Mouse (Mus musculus): ENCODE results near the gene AU022252. TPM values are rescaled to one million over a fixed set of nuclear protein-coding genes. Genes with fewer than 3 reads are reported as not detected.
"Not testable (repeated sequence)": the region's sequence is repeated elsewhere in the genome, so short reads cannot be mapped to it uniquely, and the experiment has no call there.

Gene AU022252
- polyA plus RNA-seq (2012; rRNA removed), result 10.7 and 11.9 TPM in 2 replicates

DNA sequence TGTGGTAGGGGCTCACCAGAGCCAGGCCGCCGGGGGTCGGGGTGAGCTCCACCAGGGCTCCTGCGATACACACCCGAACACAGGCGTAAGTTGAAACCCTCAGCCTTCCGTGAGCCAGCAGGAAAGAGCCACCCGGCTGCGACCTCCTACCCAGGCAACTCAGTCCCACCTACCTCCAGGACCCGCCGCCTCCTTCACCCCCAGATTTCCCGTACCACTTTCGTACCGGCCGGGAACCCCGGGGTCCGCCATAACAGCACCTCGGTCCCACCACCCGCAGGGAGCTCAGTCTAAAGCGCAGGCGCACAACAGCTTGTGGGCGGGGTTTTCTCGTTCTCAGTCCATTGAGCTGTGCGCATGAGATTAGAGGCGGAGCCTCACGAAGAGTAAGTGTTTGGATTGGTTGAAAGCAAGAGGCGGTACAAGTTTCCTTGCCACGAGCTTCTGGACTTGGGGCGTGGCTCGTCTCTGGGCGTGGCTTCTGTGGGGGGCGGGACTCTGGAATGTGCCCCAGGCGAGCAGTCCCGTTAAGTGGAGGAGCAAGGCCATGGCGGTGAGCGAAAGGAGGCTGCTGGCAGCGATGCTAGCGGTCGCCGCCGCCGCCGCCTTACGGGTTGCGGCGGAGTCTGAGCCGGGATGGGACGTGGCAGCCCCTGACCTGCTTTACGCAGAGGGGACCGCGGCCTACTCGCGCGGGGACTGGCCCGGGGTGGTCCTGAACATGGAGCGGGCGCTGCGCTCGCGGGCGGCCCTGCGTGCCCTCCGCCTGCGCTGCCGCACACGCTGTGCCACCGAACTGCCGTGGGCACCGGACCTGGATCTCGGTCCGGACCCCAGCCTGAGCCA lies at the start of gene AU022252, which contains the start of gene P3h1:
TSS of gene AU022252 (minus strand) at position 303 of the 846 bp plus-strand sequence.
TSS of gene P3h1 (plus strand) at position 506 of the 846 bp plus-strand sequence.
- H3K4me1 ChIP-seq (ENCODE audit: control insufficient read depth, insufficient read depth, low read length), result no peaks in the 10 kb centered on the region
- TF ChIP-seq CTCF (IDR thresholded peaks at IDR 0.05; ENCODE audit: borderline replicate concordance, insufficient read depth, low read depth, low read length), result no peak
- peak; percentile 84; the same call in 1 of the 2 replicates for TF ChIP-seq POLR2A (IDR thresholded peaks at IDR 0.05; ENCODE audit: borderline replicate concordance, insufficient read depth, low read length)
- H3K27ac ChIP-seq (ENCODE audit: insufficient read depth, low read length), result peak within 1 kb of the TSS; percentile 34
- H3K27me3 ChIP-seq (ENCODE audit: control insufficient read depth, insufficient read depth, low read length), result no peaks in the 10 kb centered on the region
- under 1% methylated on average over 66 of the region's 71 CpGs for WGBS
- peak; percentile 99 for DNase-seq
- H3K4me3 ChIP-seq (replicated peaks; ENCODE audit: insufficient read depth, low read depth, low read length), result peak within 1 kb of the TSS; percentile 84

DNA sequence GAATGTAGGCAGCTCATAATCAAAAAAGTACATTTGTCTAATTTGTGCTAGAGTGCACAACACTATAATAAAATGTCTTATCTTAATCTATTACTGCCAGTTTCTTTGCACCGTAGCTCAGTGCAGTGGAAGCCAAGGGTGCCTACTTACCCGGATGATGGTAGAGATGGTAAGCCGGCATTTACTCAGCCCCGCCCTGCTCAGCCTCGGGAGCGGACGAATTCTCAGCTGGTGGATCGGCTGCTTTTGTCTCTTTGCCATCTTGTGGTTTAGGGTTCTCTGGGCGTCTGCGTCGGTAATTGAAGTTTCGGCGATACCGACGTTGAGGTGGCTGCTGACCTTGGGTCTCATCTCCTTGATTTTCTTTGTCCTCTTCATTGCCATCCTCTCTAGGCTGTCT lies 46.3 kb upstream of the AU022252 start:
- WGBS, result 85% methylated on average over 15 of the region's 15 CpGs
- H3K27me3 ChIP-seq (ENCODE audit: control insufficient read depth, insufficient read depth, low read length); DNase-seq; H3K27ac ChIP-seq (ENCODE audit: insufficient read depth, low read length); H3K4me1 ChIP-seq (ENCODE audit: control insufficient read depth, insufficient read depth, low read length); H3K4me3 ChIP-seq (replicated peaks; ENCODE audit: insufficient read depth, low read depth, low read length): not testable (repeated sequence)

GRCm38 (mm10) chr4:119275726-119276125 lies 43.2 kb upstream of the AU022252 start:
- 64% methylated on average over 2 of the region's 2 CpGs for WGBS
- Histone ChIP-seq H3K27ac (ENCODE audit: insufficient read depth, low read length) (peak overlapping the region; percentile 47; the same call in 1 of the 2 replicates), H3K4me3 (replicated peaks; ENCODE audit: insufficient read depth, low read depth, low read length) (no peak overlapping the region), H3K27me3 (ENCODE audit: control insufficient read depth, insufficient read depth, low read length) (no peaks in the 10 kb centered on the region), H3K4me1 (ENCODE audit: control insufficient read depth, insufficient read depth, low read length) (no peaks in the 10 kb centered on the region)
- TF ChIP-seq POLR2A (IDR thresholded peaks at IDR 0.05; ENCODE audit: borderline replicate concordance, insufficient read depth, low read length) (no peak), CTCF (IDR thresholded peaks at IDR 0.05; ENCODE audit: borderline replicate concordance, insufficient read depth, low read depth, low read length) (no peak)
- no peak for DNase-seq

- DNase-seq, result no peak
- TF ChIP-seq CTCF (IDR thresholded peaks at IDR 0.05; ENCODE audit: borderline replicate concordance, insufficient read depth, low read depth, low read length) (no peak), POLR2A (IDR thresholded peaks at IDR 0.05; ENCODE audit: borderline replicate concordance, insufficient read depth, low read length) (no peak)
- 76% methylated on average over 2 of the region's 2 CpGs for WGBS
- H3K27me3 ChIP-seq (ENCODE audit: control insufficient read depth, insufficient read depth, low read length), result no peaks in the 10 kb centered on the region
- peak overlapping the region; percentile 47; the same call in 1 of the 2 replicates for H3K27ac ChIP-seq (ENCODE audit: insufficient read depth, low read length)
- H3K4me3 ChIP-seq (replicated peaks; ENCODE audit: insufficient read depth, low read depth, low read length), result no peak overlapping the region
- no peaks in the 10 kb centered on the region for H3K4me1 ChIP-seq (ENCODE audit: control insufficient read depth, insufficient read depth, low read length)
These were observed 42.7 kb upstream of the AU022252 start for GRCm38 (mm10) chr4:119275226-119275625.

DNA sequence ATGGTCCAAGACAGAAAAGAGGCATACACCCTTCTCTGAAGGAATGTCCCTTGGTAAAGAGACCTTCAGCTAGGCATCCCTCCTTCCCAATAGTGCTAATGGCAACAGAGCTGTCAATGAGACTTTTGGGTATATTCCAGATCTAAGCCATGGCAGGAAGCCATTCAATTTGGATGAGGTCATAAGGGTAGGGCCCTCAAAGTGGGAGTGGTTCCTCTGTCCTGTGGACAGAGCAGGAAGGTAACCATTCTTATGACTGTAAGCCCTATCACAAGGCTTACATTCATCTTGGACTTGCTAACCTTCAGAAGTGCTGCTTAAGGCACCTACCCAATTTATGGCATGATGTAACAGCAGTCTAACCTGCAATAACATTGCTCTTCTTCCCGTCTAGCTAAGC lies 42.1 kb upstream of the AU022252 start:
- 88% methylated on average over 1 of the region's 1 CpGs for WGBS
- no peaks in the 10 kb centered on the region for H3K4me1 ChIP-seq (ENCODE audit: control insufficient read depth, insufficient read depth, low read length)
- no peak overlapping the region for H3K4me3 ChIP-seq (replicated peaks; ENCODE audit: insufficient read depth, low read depth, low read length)
- H3K27me3 ChIP-seq (ENCODE audit: control insufficient read depth, insufficient read depth, low read length), result no peaks in the 10 kb centered on the region
- TF ChIP-seq POLR2A (IDR thresholded peaks at IDR 0.05; ENCODE audit: borderline replicate concordance, insufficient read depth, low read length) (no peak), CTCF (IDR thresholded peaks at IDR 0.05; ENCODE audit: borderline replicate concordance, insufficient read depth, low read depth, low read length) (no peak)
- H3K27ac ChIP-seq (ENCODE audit: insufficient read depth, low read length), result no peak overlapping the region
- no peak for DNase-seq

DNA sequence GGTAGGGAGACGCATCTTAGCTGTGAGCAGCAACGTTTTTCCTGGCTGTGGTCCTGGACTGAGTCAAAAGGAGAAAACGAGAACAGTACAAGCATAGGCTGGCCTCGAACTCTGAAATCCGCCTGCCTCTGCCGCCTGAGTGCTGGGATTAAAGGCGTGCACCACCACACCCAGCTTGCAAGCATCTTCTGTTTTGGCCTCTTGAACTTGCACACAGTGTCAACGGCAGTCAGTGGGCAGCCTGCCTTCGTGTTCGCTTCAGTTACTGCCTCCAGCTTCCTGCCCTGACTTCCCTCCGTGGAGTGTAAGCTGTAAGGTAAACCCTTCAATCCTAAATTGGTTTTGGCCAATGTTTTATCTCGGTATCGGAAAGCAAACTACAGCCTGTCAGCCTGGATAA lies 34.1 kb upstream of the AU022252 start:
- no peaks in the 10 kb centered on the region for H3K4me1 ChIP-seq (ENCODE audit: control insufficient read depth, insufficient read depth, low read length)
- TF ChIP-seq CTCF (IDR thresholded peaks at IDR 0.05; ENCODE audit: borderline replicate concordance, insufficient read depth, low read depth, low read length) (no peak), POLR2A (IDR thresholded peaks at IDR 0.05; ENCODE audit: borderline replicate concordance, insufficient read depth, low read length) (no peak)
- H3K27ac ChIP-seq (ENCODE audit: insufficient read depth, low read length), result no peak overlapping the region
- H3K4me3 ChIP-seq (replicated peaks; ENCODE audit: insufficient read depth, low read depth, low read length), result no peak overlapping the region
- H3K27me3 ChIP-seq (ENCODE audit: control insufficient read depth, insufficient read depth, low read length), result no peaks in the 10 kb centered on the region
- WGBS, result 74% methylated on average over 13 of the region's 13 CpGs
- DNase-seq, result no peak

DNA sequence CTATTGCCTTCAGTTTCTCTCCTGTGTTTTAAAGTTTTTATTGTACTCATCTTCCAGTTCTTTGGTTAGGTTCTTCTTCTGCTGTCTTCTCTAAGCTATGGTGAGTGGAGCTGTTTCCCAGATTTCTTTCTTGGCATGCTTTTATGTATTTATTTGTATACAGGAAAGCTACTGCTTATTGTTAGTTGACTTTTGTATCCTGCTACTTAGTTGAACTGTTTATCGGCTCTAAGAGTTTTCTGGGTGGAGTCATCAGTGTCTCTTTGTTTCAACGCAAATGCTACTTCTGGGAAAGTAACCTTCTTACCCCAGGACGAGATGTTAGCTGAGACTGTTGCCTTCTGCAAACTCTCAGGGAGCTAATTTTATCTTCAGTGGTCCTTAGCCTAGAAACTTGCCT lies 30.9 kb upstream of the AU022252 start:
- WGBS, result 71% methylated on average over 3 of the region's 3 CpGs

GRCm38 (mm10) chr4:119262483-119262882 lies 30.0 kb upstream of the AU022252 start:
- TF ChIP-seq POLR2A (IDR thresholded peaks at IDR 0.05; ENCODE audit: borderline replicate concordance, insufficient read depth, low read length) (no peak), CTCF (IDR thresholded peaks at IDR 0.05; ENCODE audit: borderline replicate concordance, insufficient read depth, low read depth, low read length) (no peak)
- no peak for DNase-seq
- H3K27me3 ChIP-seq (ENCODE audit: control insufficient read depth, insufficient read depth, low read length), result no peaks in the 10 kb centered on the region
- WGBS, result 93% methylated on average over 5 of the region's 5 CpGs
- no peak overlapping the region for H3K4me3 ChIP-seq (replicated peaks; ENCODE audit: insufficient read depth, low read depth, low read length)
- no peak overlapping the region for H3K27ac ChIP-seq (ENCODE audit: insufficient read depth, low read length)
- H3K4me1 ChIP-seq (ENCODE audit: control insufficient read depth, insufficient read depth, low read length), result no peaks in the 10 kb centered on the region

More for the DNA sequence above, 30.9 kb upstream of the AU022252 start:
- Histone ChIP-seq H3K4me3 (replicated peaks; ENCODE audit: insufficient read depth, low read depth, low read length) (no peak overlapping the region), H3K27me3 (ENCODE audit: control insufficient read depth, insufficient read depth, low read length) (no peaks in the 10 kb centered on the region), H3K4me1 (ENCODE audit: control insufficient read depth, insufficient read depth, low read length) (no peaks in the 10 kb centered on the region), H3K27ac (ENCODE audit: insufficient read depth, low read length) (no peak overlapping the region)
- TF ChIP-seq CTCF (IDR thresholded peaks at IDR 0.05; ENCODE audit: borderline replicate concordance, insufficient read depth, low read depth, low read length) (no peak), POLR2A (IDR thresholded peaks at IDR 0.05; ENCODE audit: borderline replicate concordance, insufficient read depth, low read length) (no peak)
- no peak for DNase-seq
